Mouse (Mus musculus) MEL-GATA-1-ER (cell line): ENCODE data around the gene Lrrc71.
A peak's percentile ranks its signal among the peaks of the same experiment; 100 is the strongest.

Source experiments
- DNase-seq: peaks from one replicate; pipeline ENCODE4 v3.0.0-alpha.2; 2012; ENCODE audit warnings: low read depth; ENCODE audit errors: extremely low read depth

Gene Lrrc71

GRCm38 (mm10) chr3:87763683-87764289 is 15.4 kb upstream of the Lrrc71 start:
- DNase-seq, result no peak

GRCm38 (mm10) chr3:87763202-87763601 is 14.8 kb upstream of the Lrrc71 start:
- no peak for DNase-seq

- no peak for DNase-seq
Observed at GRCm38 (mm10) chr3:87761408-87762375, 13.3 kb upstream of the Lrrc71 start.

- peak; percentile 22 for DNase-seq
Observed at GRCm38 (mm10) chr3:87758641-87759040, 10.2 kb upstream of the Lrrc71 start.

GRCm38 (mm10) chr3:87756488-87756887 is 8.1 kb upstream of the Lrrc71 start:
- DNase-seq, result no peak

- no peak for DNase-seq
Observed at GRCm38 (mm10) chr3:87755964-87756363, 7.5 kb upstream of the Lrrc71 start.

GRCm38 (mm10) chr3:87753829-87754228 is 5.4 kb upstream of the Lrrc71 start:
- no peak for DNase-seq

- DNase-seq, result no peak
Observed at GRCm38 (mm10) chr3:87752567-87752966, 4.1 kb upstream of the Lrrc71 start.

GRCm38 (mm10) chr3:87749977-87750376 is 1.6 kb upstream of the Lrrc71 start:
- DNase-seq, result no peak

- DNase-seq, result peak; percentile 36
Observed at GRCm38 (mm10) chr3:87749036-87749435, 611 bp upstream of the Lrrc71 start.

GRCm38 (mm10) chr3:87745036-87745659 is 3.3 kb downstream of the Lrrc71 start:
- DNase-seq, result no peak

GRCm38 (mm10) chr3:87743927-87744326 is 4.5 kb downstream of the Lrrc71 start:
- DNase-seq, result no peak

- DNase-seq, result no peak
Observed at GRCm38 (mm10) chr3:87742735-87743134, 5.7 kb downstream of the Lrrc71 start.

- DNase-seq, result no peak
Observed at GRCm38 (mm10) chr3:87742013-87742412, 6.4 kb downstream of the Lrrc71 start.

- DNase-seq, result no peak
Observed at GRCm38 (mm10) chr3:87738906-87739305, 9.5 kb downstream of the Lrrc71 start.

GRCm38 (mm10) chr3:87735335-87735734 is 13.1 kb downstream of the Lrrc71 start:
- DNase-seq, result no peak

- DNase-seq, result no peak
Observed at GRCm38 (mm10) chr3:87733984-87734761, 14.3 kb downstream of the Lrrc71 start.

- DNase-seq, result no peak
Observed at GRCm38 (mm10) chr3:87733098-87733497, 15.3 kb downstream of the Lrrc71 start.

GRCm38 (mm10) chr3:87728696-87729095 is 19.7 kb downstream of the Lrrc71 start:
- no peak for DNase-seq

- no peak for DNase-seq
Observed at GRCm38 (mm10) chr3:87726191-87726590, 22.2 kb downstream of the Lrrc71 start.

- no peak for DNase-seq
Observed at GRCm38 (mm10) chr3:87725396-87726160, 22.8 kb downstream of the Lrrc71 start.
